Mouse (Mus musculus): ENCODE results near the gene Trh. TPM values are rescaled to one million over a fixed set of nuclear protein-coding genes. Genes with fewer than 3 reads are reported as not detected.

Gene Trh
- polyA plus RNA-seq, 1 experiment from 2014 or later: 0.11 TPM

DNA sequence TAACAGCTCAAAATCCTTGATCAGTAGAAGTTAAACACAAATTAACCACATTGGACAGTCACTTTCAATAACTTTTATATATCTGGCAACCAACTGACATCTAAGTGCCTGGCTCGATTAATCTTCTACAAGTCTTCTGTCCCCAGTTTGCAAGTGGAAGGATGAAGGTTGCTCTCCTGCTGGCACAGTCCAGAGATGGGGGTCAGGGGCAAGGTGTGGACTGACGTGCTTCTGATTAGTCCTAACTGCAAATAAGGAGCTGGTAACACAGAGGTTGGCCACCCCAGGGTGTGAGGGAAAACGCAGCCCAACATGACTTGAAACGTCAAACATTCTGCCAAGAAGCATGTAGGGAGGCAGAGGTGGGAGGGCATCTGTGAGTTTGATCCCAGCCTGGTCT, 12.7 kb downstream of the Trh start:
- Histone ChIP-seq H3K4me1 (ENCODE audit: control insufficient read depth, insufficient read depth, low read length) (no peaks in the 10 kb centered on the region), H3K4me2 (ENCODE audit: low read depth, low read length) (no peak overlapping the region), H3K27me3 (ENCODE audit: control insufficient read depth, insufficient read depth, low read length) (no peaks in the 10 kb centered on the region), H3K4me3 (ENCODE audit: low read length) (no peak overlapping the region), H3K27ac (ENCODE audit: low read length) (no peak overlapping the region), H3K36me3 (ENCODE audit: control insufficient read depth, insufficient read depth) (no peaks in the 10 kb centered on the region), H3K9me3 (replicated peaks; ENCODE audit: control insufficient read depth, low read length) (no peaks in the 10 kb centered on the region), H3K9ac (ENCODE audit: low read length) (no peak overlapping the region)
- WGBS: 46% methylated on average over 4 of the region's 4 CpGs
- ATAC-seq (replicated peaks; ENCODE audit: extremely low read depth, insufficient read depth, low FRiP score): no peak

DNA sequence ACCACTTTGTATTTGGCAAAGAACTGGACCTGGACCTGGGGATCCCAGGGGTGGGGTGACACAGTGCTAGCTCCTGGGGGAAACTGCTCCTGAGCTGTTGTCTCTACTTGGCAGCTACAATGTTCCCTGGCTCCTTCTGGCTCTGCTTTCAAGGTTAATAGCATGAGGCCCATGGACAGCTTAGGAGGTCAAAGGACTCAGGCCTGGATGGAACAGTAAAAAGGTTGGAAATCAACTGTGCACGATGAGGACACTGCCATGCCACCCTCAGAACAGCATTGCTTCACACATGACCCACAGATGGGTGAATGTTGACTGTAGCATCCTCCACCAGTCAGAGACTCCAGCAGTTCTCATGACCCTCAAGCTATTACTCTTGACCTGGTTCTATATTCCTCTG, 13.1 kb downstream of the Trh start:
- Histone ChIP-seq H3K27me3 (ENCODE audit: control insufficient read depth, insufficient read depth, low read length) (no peaks in the 10 kb centered on the region), H3K4me3 (ENCODE audit: low read length) (no peak overlapping the region), H3K9me3 (replicated peaks; ENCODE audit: control insufficient read depth, low read length) (no peaks in the 10 kb centered on the region), H3K27ac (ENCODE audit: low read length) (no peak overlapping the region), H3K36me3 (ENCODE audit: control insufficient read depth, insufficient read depth) (no peaks in the 10 kb centered on the region), H3K4me2 (ENCODE audit: low read depth, low read length) (no peak overlapping the region), H3K9ac (ENCODE audit: low read length) (no peak overlapping the region), H3K4me1 (ENCODE audit: control insufficient read depth, insufficient read depth, low read length) (no peaks in the 10 kb centered on the region)
- ATAC-seq (replicated peaks; ENCODE audit: extremely low read depth, insufficient read depth, low FRiP score): no peak
- 52% methylated on average over 1 of the region's 1 CpGs for WGBS

DNA sequence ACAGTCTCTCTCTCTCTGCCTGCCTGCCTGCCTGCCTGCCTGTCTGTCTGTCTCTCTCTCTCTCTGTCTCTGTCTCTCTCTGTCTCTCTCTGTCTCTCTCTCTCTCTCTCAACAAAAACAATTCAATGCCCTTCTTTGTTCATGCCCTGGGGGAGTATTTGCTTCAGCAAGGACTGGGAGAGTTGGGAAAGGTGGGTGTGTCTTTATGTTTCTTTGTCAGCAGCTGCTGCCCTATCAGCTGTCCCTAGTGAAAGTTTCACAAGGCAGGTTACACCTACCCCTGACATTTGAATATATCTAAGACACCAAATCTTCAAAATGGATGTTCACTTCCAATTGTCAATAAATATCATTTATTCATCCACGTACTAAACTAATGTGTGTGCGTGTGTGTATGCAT, 14.9 kb downstream of the Trh start:
- H3K4me1 ChIP-seq (ENCODE audit: control insufficient read depth, insufficient read depth, low read length): no peaks in the 10 kb centered on the region
- no peaks in the 10 kb centered on the region for H3K36me3 ChIP-seq (ENCODE audit: control insufficient read depth, insufficient read depth)
- H3K9me3 ChIP-seq (replicated peaks; ENCODE audit: control insufficient read depth, low read length): no peaks in the 10 kb centered on the region
- no peak overlapping the region for H3K4me3 ChIP-seq (ENCODE audit: low read length)
- no peak overlapping the region for H3K4me2 ChIP-seq (ENCODE audit: low read depth, low read length)
- H3K27me3 ChIP-seq (ENCODE audit: control insufficient read depth, insufficient read depth, low read length): no peaks in the 10 kb centered on the region
- no peak overlapping the region for H3K9ac ChIP-seq (ENCODE audit: low read length)
- no peak overlapping the region for H3K27ac ChIP-seq (ENCODE audit: low read length)
- ATAC-seq (replicated peaks; ENCODE audit: extremely low read depth, insufficient read depth, low FRiP score): no peak
- 81% methylated on average over 2 of the region's 2 CpGs for WGBS

DNA sequence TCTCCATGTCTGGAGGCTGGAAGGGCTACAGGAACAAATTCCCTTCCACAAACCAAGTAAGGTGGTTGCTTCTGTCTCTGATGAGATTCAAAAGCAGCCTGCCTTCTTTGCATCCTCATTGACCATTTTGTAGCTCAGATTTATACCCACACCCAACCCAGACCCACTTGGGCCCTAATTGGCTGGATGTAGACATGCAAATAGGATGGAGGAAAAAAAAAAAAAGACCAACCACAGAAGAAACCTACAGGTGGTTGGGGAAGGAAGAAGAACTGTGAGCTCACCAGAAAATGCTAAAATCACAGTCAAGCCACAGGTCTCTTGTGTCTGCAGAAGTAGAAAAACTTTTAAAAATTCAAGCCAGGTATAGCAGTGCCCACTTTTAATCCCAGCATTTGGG, 15.3 kb downstream of the Trh start:
- Histone ChIP-seq H3K27me3 (ENCODE audit: control insufficient read depth, insufficient read depth, low read length) (no peaks in the 10 kb centered on the region), H3K4me3 (ENCODE audit: low read length) (no peak overlapping the region), H3K4me2 (ENCODE audit: low read depth, low read length) (no peak overlapping the region), H3K36me3 (ENCODE audit: control insufficient read depth, insufficient read depth) (no peaks in the 10 kb centered on the region), H3K27ac (ENCODE audit: low read length) (no peak overlapping the region), H3K9me3 (replicated peaks; ENCODE audit: control insufficient read depth, low read length) (no peaks in the 10 kb centered on the region), H3K9ac (ENCODE audit: low read length) (no peak overlapping the region), H3K4me1 (ENCODE audit: control insufficient read depth, insufficient read depth, low read length) (no peaks in the 10 kb centered on the region)
- no peak for ATAC-seq (replicated peaks; ENCODE audit: extremely low read depth, insufficient read depth, low FRiP score)

DNA sequence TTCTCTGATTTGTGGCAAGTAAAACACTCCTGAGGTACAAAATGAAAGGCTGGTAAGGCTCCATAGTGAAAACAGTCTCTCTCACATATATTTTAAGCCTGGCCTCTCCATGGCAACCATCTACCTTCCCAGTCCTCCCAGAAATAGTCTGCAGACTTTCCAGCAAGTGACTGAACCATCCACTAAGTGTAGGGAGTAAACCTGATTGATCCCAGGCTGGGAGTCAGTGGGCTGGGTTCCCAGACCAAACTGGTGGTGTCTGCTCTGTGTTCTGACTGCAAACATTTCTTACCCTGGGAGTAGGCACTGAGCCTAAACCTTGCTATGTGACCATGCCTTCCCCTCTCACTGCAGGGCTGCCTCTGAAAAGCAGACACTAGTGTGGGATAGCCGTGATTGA, 19.5 kb downstream of the Trh start:
- WGBS: 68% methylated on average over 1 of the region's 1 CpGs
- H3K27ac ChIP-seq (ENCODE audit: low read length): no peak overlapping the region

DNA sequence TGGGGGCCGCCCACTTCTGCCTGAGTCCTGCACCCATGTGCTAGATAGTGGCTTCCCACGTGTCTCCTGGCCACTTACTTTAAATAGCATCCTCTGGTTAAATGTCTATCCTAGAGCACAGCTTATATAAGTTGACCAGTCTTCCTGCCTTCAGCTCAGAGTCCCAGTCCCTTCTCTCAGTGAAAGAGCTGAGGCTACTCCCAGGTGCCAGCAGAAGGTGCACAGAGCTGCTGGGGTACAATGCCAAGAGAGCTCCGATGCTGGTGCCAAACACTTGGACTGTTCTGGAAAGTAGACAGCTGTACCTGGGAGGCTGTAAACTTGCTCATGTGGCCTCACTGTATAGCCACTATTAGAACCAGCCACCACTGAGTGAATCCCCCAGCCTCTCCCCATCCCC, 22.4 kb downstream of the Trh start:
- ATAC-seq (replicated peaks; ENCODE audit: extremely low read depth, insufficient read depth, low FRiP score): no peak
- 63% methylated on average over 3 of the region's 3 CpGs for WGBS

More for the DNA sequence above, 19.5 kb downstream of the Trh start:
- Histone ChIP-seq H3K9ac (ENCODE audit: low read length) (no peak overlapping the region), H3K36me3 (ENCODE audit: control insufficient read depth, insufficient read depth) (no peaks in the 10 kb centered on the region), H3K4me3 (ENCODE audit: low read length) (no peak overlapping the region), H3K4me2 (ENCODE audit: low read depth, low read length) (no peak overlapping the region), H3K4me1 (ENCODE audit: control insufficient read depth, insufficient read depth, low read length) (no peaks in the 10 kb centered on the region), H3K9me3 (replicated peaks; ENCODE audit: control insufficient read depth, low read length) (no peaks in the 10 kb centered on the region), H3K27me3 (ENCODE audit: control insufficient read depth, insufficient read depth, low read length) (no peaks in the 10 kb centered on the region)
- ATAC-seq (replicated peaks; ENCODE audit: extremely low read depth, insufficient read depth, low FRiP score): no peak

DNA sequence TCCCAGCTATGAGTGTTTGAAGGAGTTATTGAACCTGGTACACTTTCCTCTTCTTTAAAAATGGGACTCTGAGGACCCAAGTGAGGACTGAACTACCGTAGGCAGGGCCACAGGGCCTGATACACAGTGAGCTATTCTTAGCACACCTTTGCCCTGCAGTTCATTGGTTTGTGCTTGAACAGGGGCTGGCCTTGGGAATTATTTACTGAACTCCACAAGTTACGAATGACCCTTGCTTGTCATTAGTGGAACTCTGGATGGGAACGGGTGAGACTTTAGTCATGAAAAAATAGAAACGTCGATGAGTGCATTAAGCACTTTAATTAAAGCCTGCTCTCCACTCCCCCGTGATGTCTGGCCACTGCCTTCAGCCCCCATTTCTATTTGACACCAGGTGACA, 22.8 kb downstream of the Trh start:
- H3K9ac ChIP-seq (ENCODE audit: low read length): no peak overlapping the region
- no peaks in the 10 kb centered on the region for H3K27me3 ChIP-seq (ENCODE audit: control insufficient read depth, insufficient read depth, low read length)
- H3K4me1 ChIP-seq (ENCODE audit: control insufficient read depth, insufficient read depth, low read length): no peaks in the 10 kb centered on the region
- H3K4me3 ChIP-seq (ENCODE audit: low read length): no peak overlapping the region
- no peak overlapping the region for H3K4me2 ChIP-seq (ENCODE audit: low read depth, low read length)
- H3K9me3 ChIP-seq (replicated peaks; ENCODE audit: control insufficient read depth, low read length): no peaks in the 10 kb centered on the region
- no peak for ATAC-seq (replicated peaks; ENCODE audit: extremely low read depth, insufficient read depth, low FRiP score)
- no peak overlapping the region for H3K27ac ChIP-seq (ENCODE audit: low read length)
- H3K36me3 ChIP-seq (ENCODE audit: control insufficient read depth, insufficient read depth): no peaks in the 10 kb centered on the region
- 65% methylated on average over 6 of the region's 6 CpGs for WGBS

More for the DNA sequence above, 22.4 kb downstream of the Trh start:
- Histone ChIP-seq H3K4me1 (ENCODE audit: control insufficient read depth, insufficient read depth, low read length) (no peaks in the 10 kb centered on the region), H3K27me3 (ENCODE audit: control insufficient read depth, insufficient read depth, low read length) (no peaks in the 10 kb centered on the region), H3K4me2 (ENCODE audit: low read depth, low read length) (no peak overlapping the region), H3K9me3 (replicated peaks; ENCODE audit: control insufficient read depth, low read length) (no peaks in the 10 kb centered on the region), H3K36me3 (ENCODE audit: control insufficient read depth, insufficient read depth) (no peaks in the 10 kb centered on the region), H3K9ac (ENCODE audit: low read length) (no peak overlapping the region), H3K27ac (ENCODE audit: low read length) (no peak overlapping the region), H3K4me3 (ENCODE audit: low read length) (no peak overlapping the region)

DNA sequence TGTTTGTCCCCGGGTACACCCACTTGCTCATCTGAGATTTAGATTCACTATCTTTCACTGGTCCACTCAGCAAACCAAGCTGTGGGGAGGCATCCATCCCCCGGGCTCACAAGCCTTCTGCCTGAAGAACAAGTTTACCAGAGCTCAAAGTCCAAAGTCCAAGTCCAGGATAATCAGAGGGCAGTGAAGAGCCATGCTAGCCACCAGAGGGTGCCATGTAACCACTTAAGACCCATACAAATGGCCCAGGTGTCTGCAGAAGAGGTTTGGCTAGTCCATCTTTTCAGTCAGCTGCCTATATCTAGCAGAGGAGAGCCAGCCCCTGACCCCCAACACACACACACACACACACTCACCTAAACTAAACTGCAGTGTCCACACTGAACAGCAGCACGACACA, 25.0 kb downstream of the Trh start:
- Histone ChIP-seq H3K4me3 (ENCODE audit: low read length) (no peak overlapping the region), H3K9ac (ENCODE audit: low read length) (no peak overlapping the region), H3K4me2 (ENCODE audit: low read depth, low read length) (no peak overlapping the region), H3K27me3 (ENCODE audit: control insufficient read depth, insufficient read depth, low read length) (no peaks in the 10 kb centered on the region), H3K9me3 (replicated peaks; ENCODE audit: control insufficient read depth, low read length) (no peaks in the 10 kb centered on the region), H3K36me3 (ENCODE audit: control insufficient read depth, insufficient read depth) (no peaks in the 10 kb centered on the region), H3K4me1 (ENCODE audit: control insufficient read depth, insufficient read depth, low read length) (no peaks in the 10 kb centered on the region), H3K27ac (ENCODE audit: low read length) (no peak overlapping the region)
- no peak for ATAC-seq (replicated peaks; ENCODE audit: extremely low read depth, insufficient read depth, low FRiP score)
- 45% methylated on average over 3 of the region's 3 CpGs for WGBS

DNA sequence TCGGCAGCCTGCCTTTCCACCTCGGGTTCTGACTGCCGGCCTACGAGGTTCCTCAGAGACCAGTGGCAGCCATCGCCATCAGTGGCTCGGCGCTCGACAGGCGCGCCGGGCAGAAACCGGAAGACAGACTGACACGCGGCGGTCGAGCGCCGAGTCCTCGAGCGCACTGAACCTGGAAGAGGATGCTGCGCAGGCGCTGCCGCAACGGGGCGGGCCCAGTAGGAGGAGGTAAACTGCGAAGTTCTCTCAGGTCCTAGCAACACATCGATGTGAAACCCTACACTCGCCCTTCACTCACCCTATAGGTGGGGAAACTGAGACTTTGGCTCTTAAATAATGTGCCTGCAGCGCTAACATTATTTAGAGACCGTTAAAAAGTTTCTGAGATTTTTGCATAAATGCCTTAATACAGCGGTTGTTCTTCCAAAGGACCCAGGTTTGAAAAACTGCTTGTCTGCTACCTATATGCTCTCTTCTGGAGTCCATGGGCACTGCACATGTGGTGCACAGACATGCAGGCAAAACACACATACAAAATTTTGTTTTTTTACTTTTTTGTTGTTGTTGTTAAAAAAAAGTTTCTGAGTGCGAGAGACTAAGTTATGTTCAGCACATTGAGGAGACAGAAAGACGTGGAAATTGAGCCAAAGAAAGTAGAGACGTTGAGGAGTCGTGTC, 29.5 kb downstream of the Trh start, which contains the start of gene Rbsn:
Rbsn (minus strand) TSS at position 153 of the 677 bp plus-strand sequence.
- H3K4me1 ChIP-seq (ENCODE audit: control insufficient read depth, insufficient read depth, low read length): peaks cover 8% of the 10 kb centered on the region
- peak within 1 kb of the TSS; percentile 59 for H3K27ac ChIP-seq (ENCODE audit: low read length)
- ATAC-seq (replicated peaks; ENCODE audit: extremely low read depth, insufficient read depth, low FRiP score): peak; percentile 93
- no peaks in the 10 kb centered on the region for H3K9me3 ChIP-seq (replicated peaks; ENCODE audit: control insufficient read depth, low read length)
- peak within 1 kb of the TSS; percentile 93 for H3K9ac ChIP-seq (ENCODE audit: low read length)
- peaks cover 4% of the 10 kb centered on the region; the same call in 1 of the 2 replicates for H3K36me3 ChIP-seq (ENCODE audit: control insufficient read depth, insufficient read depth)
- H3K27me3 ChIP-seq (ENCODE audit: control insufficient read depth, insufficient read depth, low read length): no peaks in the 10 kb centered on the region
- WGBS: 9% methylated on average over 35 of the region's 35 CpGs
- peak within 1 kb of the TSS; percentile 78 for H3K4me2 ChIP-seq (ENCODE audit: low read depth, low read length)
- H3K4me3 ChIP-seq (ENCODE audit: low read length): peak within 1 kb of the TSS; percentile 84
